Mouse (Mus musculus) adrenal gland, adult (tissue): ENCODE measurements around the gene Rasgrp3.

ENCODE experiments used
- DNase-seq, 2 experiments: peaks; one replicate each; pipeline ENCODE4 v3.0.0; 2022 to 2023; ENCODE audit warnings: low spot score in 1 of 2; ENCODE audit not compliant: inconsistent age in 2 of 2

The Rasgrp3 gene

GRCm38 (mm10) chr17:75536396-75537049 is 100.8 kb downstream of the Rasgrp3 start:
- DNase-seq: peak in 1 of 2 experiments; percentile 75

GRCm38 (mm10) chr17:75537050-75537445 is 101.4 kb downstream of the Rasgrp3 start:
- DNase-seq: no peak

- DNase-seq: no peak
Measured at GRCm38 (mm10) chr17:75538431-75538830, 102.7 kb downstream of the Rasgrp3 start.

- no peak for DNase-seq
Measured at GRCm38 (mm10) chr17:75539130-75539529, 103.4 kb downstream of the Rasgrp3 start.

GRCm38 (mm10) chr17:75539841-75540240 is 104.1 kb downstream of the Rasgrp3 start:
- DNase-seq: no peak

- DNase-seq: no peak
Measured at GRCm38 (mm10) chr17:75543434-75543833, 107.7 kb downstream of the Rasgrp3 start.

- DNase-seq: peak; percentile 39
Measured at GRCm38 (mm10) chr17:75544262-75544661, 108.6 kb downstream of the Rasgrp3 start.

GRCm38 (mm10) chr17:75550771-75551413 is 115.2 kb downstream of the Rasgrp3 start:
- peak in 1 of 2 experiments; percentile 17 for DNase-seq

- peak; percentile 99 to 100 for DNase-seq
Measured at GRCm38 (mm10) chr17:75551512-75552400, 116.1 kb downstream of the Rasgrp3 start, which contains the start of gene Fam98a. Gene Fam98a, minus strand, starts transcription at chr17:75551946.

- no peak for DNase-seq
Measured at GRCm38 (mm10) chr17:75557031-75557430, 121.3 kb downstream of the Rasgrp3 start.

GRCm38 (mm10) chr17:75558041-75558440 is 122.3 kb downstream of the Rasgrp3 start:
- DNase-seq: no peak

GRCm38 (mm10) chr17:75575608-75576007 is 139.9 kb downstream of the Rasgrp3 start:
- DNase-seq: no peak
